Mouse (Mus musculus) c-Kit-positive CD71-positive TER-119-positive erythroid progenitor cells, embryonic 14.5 days (primary cell): ENCODE measurements around the gene Olfr1341.

Source experiments
- DNase-seq: peaks from one replicate; pipeline ENCODE4 v3.0.0-alpha.2; 2013; ENCODE audit warnings: low spot score

The Olfr1341 gene

GRCm38 (mm10) chr4:118703223-118703622 lies at the start of gene Olfr1341:
TSS of gene Olfr1341 (plus strand) at chr4:118703523.
- DNase-seq = no peak

GRCm38 (mm10) chr4:118658652-118659051 lies 44.7 kb upstream of the Olfr1341 start, which contains the start of gene Olfr62:
TSS of gene Olfr62 (plus strand) at chr4:118658952.
- DNase-seq = no peak

GRCm38 (mm10) chr4:118687086-118687485 lies 16.2 kb upstream of the Olfr1341 start:
- DNase-seq = no peak

- DNase-seq = no peak
These were observed 10.8 kb upstream of the Olfr1341 start, which contains the start of gene Olfr1342 for GRCm38 (mm10) chr4:118692412-118692973. TSS of gene Olfr1342 (minus strand) at chr4:118692756.

GRCm38 (mm10) chr4:118693812-118694211 lies 9.5 kb upstream of the Olfr1341 start:
- DNase-seq = no peak

- DNase-seq = no peak
These were observed 4.8 kb downstream of the Olfr1341 start for GRCm38 (mm10) chr4:118708086-118708485.

GRCm38 (mm10) chr4:118711656-118712055 lies 8.3 kb downstream of the Olfr1341 start:
- no peak for DNase-seq

GRCm38 (mm10) chr4:118719838-118720237 lies 16.5 kb downstream of the Olfr1341 start, which contains the start of gene Olfr1340:
TSS of gene Olfr1340 (plus strand) at chr4:118720138.
- no peak for DNase-seq

GRCm38 (mm10) chr4:118721742-118722483 lies 18.6 kb downstream of the Olfr1341 start:
- DNase-seq = peak; percentile 11

- no peak for DNase-seq
These were observed 28.6 kb downstream of the Olfr1341 start, which contains the start of gene Olfr1339 for GRCm38 (mm10) chr4:118731875-118732274. TSS of gene Olfr1339 (plus strand) at chr4:118732175.

- DNase-seq = no peak
These were observed 36.3 kb downstream of the Olfr1341 start for GRCm38 (mm10) chr4:118739574-118739973.

- DNase-seq = no peak
These were observed 37.8 kb downstream of the Olfr1341 start for GRCm38 (mm10) chr4:118740988-118741698.

GRCm38 (mm10) chr4:118741881-118742280 lies 38.6 kb downstream of the Olfr1341 start:
- DNase-seq = no peak

GRCm38 (mm10) chr4:118758637-118759036 lies 55.3 kb downstream of the Olfr1341 start, which contains the start of gene Olfr1338:
TSS of gene Olfr1338 (minus strand) at chr4:118758737.
- no peak for DNase-seq
